Mouse (Mus musculus): ENCODE measurements around the gene Olfr859.
"Not testable (repeated sequence)": the region's sequence is repeated elsewhere in the genome, so short reads cannot be mapped to it uniquely, and the experiment has no call there.

Gene Olfr859

GRCm38 (mm10) chr9:19804606-19805005, at the start of gene Olfr859:
Olfr859 (plus strand) TSS chr9:19804906.
- DNase-seq (ENCODE audit: low spot score in 2 of 2) = not testable (repeated sequence)

- DNase-seq (ENCODE audit: low spot score in 2 of 2) = no peak
Measured at GRCm38 (mm10) chr9:19769136-19769535, 35.6 kb upstream of the Olfr859 start.

GRCm38 (mm10) chr9:19769701-19770100, 35.0 kb upstream of the Olfr859 start:
- no peak for DNase-seq (ENCODE audit: low spot score in 2 of 2)

GRCm38 (mm10) chr9:19779983-19780382, 24.7 kb upstream of the Olfr859 start, which contains the start of gene Olfr58:
Olfr58 (plus strand) TSS chr9:19780283.
- no peak for DNase-seq (ENCODE audit: low spot score in 2 of 2)

GRCm38 (mm10) chr9:19803000-19803399, 1.7 kb upstream of the Olfr859 start:
- no peak for DNase-seq (ENCODE audit: low spot score in 2 of 2)

GRCm38 (mm10) chr9:19849647-19850046, 44.9 kb downstream of the Olfr859 start, which contains the start of gene Olfr860:
Olfr860 (minus strand) TSS chr9:19849747.
- no peak for DNase-seq (ENCODE audit: low spot score in 2 of 2)
